9 mouse cellular contexts compared by ENCODE assay signal in genomic region chrX:17590745-17591144, GRCm38 (mm10). TPM values are rescaled to one million over a fixed set of nuclear protein-coding genes. Genes with fewer than 3 reads are reported as not detected.
DNase-seq lines count a peak whose midpoint lies in the region; ATAC-seq lines count a peak whose summit lies in the region.
"Had no signal": no experiment of that assay in that cellular context is flagged by ENCODE, and none has a peak within 500 bp of the region (broad histone marks: within the 10 kb centered on the region; RNA-seq: fewer than 3 reads in every experiment).

No protein-coding gene starts in this region.

- H3K27ac ChIP-seq in heart, embryonic 14.5 days (replicated peaks in 1 of 2; ENCODE audit: control insufficient read depth in 1 of 2, insufficient read depth in 1 of 2, low read depth in 2 of 2, low read length in 2 of 2) = peak overlapping the region; percentile 57 to 62
- H3K27ac ChIP-seq: midbrain, embryonic 12.5 days had no signal

- 0% methylated on average over 1 of the region's 1 CpGs for WGBS in heart, embryonic 14.5 days

- no peak overlapping the region for H3K4me2 ChIP-seq in heart, embryonic 14.5 days (ENCODE audit: low read length)
- H3K4me2 ChIP-seq: midbrain, embryonic 12.5 days had no signal

- intact Hi-C loops in left cerebral cortex, postnatal 10 days (cut with DNase I) = no loop called here

- no peaks in the 10 kb centered on the region for H3K4me1 ChIP-seq in heart, embryonic 14.5 days (ENCODE audit: control insufficient read depth in 2 of 2, insufficient read depth in 2 of 2, low read length in 2 of 2)
- H3K4me1 ChIP-seq: midbrain, embryonic 12.5 days had no signal

- peak; percentile 52 for DNase-seq in layer of hippocampus, adult 11-12 months (ENCODE audit: low spot score)
- no peak for DNase-seq in layer of hippocampus, adult 9-10 months (ENCODE audit: low spot score)
- DNase-seq in Muller cell, postnatal 12 days (ENCODE audit: inconsistent ontology term) = peak; percentile 29
- peak; percentile 83 for DNase-seq in cerebellum, adult 11-12 months
- peak; percentile 5 to 53 for DNase-seq in left cerebral cortex, postnatal 10 days (ENCODE audit: extremely low spot score in 1 of 2, low spot score in 2 of 2)
- DNase-seq in thymus, postnatal 25 days = peak; percentile 2

- H3K9ac ChIP-seq in heart, embryonic 14.5 days (ENCODE audit: low read length) = no peak overlapping the region
- H3K9ac ChIP-seq: midbrain, embryonic 12.5 days had no signal

- no peak overlapping the region for H3K4me3 ChIP-seq in heart, embryonic 14.5 days (ENCODE audit: control insufficient read depth in 1 of 2, insufficient read depth in 1 of 2, low read depth in 1 of 2, low read length in 2 of 2)
- H3K4me3 ChIP-seq: midbrain, embryonic 12.5 days had no signal

- no peaks in the 10 kb centered on the region for H3K36me3 ChIP-seq in heart, embryonic 14.5 days (ENCODE audit: control insufficient read depth, insufficient read depth, low read length)
- H3K36me3 ChIP-seq: midbrain, embryonic 12.5 days had no signal

- no peaks in the 10 kb centered on the region for H3K27me3 ChIP-seq in heart, embryonic 14.5 days (ENCODE audit: control insufficient read depth, insufficient read depth, low read length)
- H3K27me3 ChIP-seq: midbrain, embryonic 12.5 days had no signal

- H3K9me3 ChIP-seq in heart, embryonic 14.5 days (ENCODE audit: control insufficient read depth, low read length) = no peaks in the 10 kb centered on the region; the same call in 1 of the 2 replicates
- H3K9me3 ChIP-seq: midbrain, embryonic 12.5 days had no signal

- ATAC-seq in heart, embryonic 14.5 days (ENCODE audit: insufficient number of reproducible peaks, insufficient read depth, low FRiP score, low read depth) = no peak
- no peak for ATAC-seq in megakaryocyte, adult 5-6 weeks (ENCODE audit: poor library complexity, severe bottlenecking)

RNA-seq across cellular contexts. Expression of gene Fundc1, which starts 18.6 kb away (rescaled TPM):
- polyA plus RNA-seq in heart, embryonic 14.5 days (2014; fragmentation: Nextera tagmentation; extraction: Ambion mirVana) = 38.1 and 42.1 TPM in 2 replicates
- 10 to 100 TPM; 27.3 to 27.5 TPM for total RNA-seq in left cerebral cortex, postnatal 10 days (2021)
- total RNA-seq in megakaryocyte, adult 5-6 weeks (2015) = 36.6 and 37.7 TPM in 2 replicates
- 40.7 and 56.7 TPM in 2 replicates for total RNA-seq in megakaryocyte, adult 5-6 weeks (2017)
